Mouse (Mus musculus) thymus, adult 2 months (tissue): Measurements from ENCODE around the gene Igfbpl1.

ENCODE experiments used
- CTCF ChIP-seq: fragments of 200-500 bp; IDR thresholded peaks from 2 replicates; pipeline ENCODE4 v1.5.1; 2012; ENCODE audit warnings: mild to moderate bottlenecking, control low read depth, low read length, moderate library complexity, borderline replicate concordance; ENCODE audit not compliant: control insufficient read depth, poor library complexity, insufficient read depth; ENCODE audit errors: extremely low read depth
- POLR2A ChIP-seq: fragments of 200-500 bp; IDR thresholded peaks from 2 replicates; pipeline ENCODE4 v1.6.1; 2012; ENCODE audit warnings: mild to moderate bottlenecking, low read length, control low read depth, moderate library complexity; ENCODE audit not compliant: control insufficient read depth, poor library complexity, insufficient read depth; ENCODE audit errors: extremely low read depth

GRCm38 (mm10) chr4:45824761-45825556 lies 1.8 kb downstream of the Igfbpl1 start:
- no peak for TF ChIP-seq POLR2A
- TF ChIP-seq CTCF = no peak
